Mouse (Mus musculus): ENCODE data around the gene Plcxd1.
"Not testable (repeated sequence)": the region's sequence is repeated elsewhere in the genome, so short reads cannot be mapped to it uniquely, and the experiment has no call there.

Gene Plcxd1

DNA sequence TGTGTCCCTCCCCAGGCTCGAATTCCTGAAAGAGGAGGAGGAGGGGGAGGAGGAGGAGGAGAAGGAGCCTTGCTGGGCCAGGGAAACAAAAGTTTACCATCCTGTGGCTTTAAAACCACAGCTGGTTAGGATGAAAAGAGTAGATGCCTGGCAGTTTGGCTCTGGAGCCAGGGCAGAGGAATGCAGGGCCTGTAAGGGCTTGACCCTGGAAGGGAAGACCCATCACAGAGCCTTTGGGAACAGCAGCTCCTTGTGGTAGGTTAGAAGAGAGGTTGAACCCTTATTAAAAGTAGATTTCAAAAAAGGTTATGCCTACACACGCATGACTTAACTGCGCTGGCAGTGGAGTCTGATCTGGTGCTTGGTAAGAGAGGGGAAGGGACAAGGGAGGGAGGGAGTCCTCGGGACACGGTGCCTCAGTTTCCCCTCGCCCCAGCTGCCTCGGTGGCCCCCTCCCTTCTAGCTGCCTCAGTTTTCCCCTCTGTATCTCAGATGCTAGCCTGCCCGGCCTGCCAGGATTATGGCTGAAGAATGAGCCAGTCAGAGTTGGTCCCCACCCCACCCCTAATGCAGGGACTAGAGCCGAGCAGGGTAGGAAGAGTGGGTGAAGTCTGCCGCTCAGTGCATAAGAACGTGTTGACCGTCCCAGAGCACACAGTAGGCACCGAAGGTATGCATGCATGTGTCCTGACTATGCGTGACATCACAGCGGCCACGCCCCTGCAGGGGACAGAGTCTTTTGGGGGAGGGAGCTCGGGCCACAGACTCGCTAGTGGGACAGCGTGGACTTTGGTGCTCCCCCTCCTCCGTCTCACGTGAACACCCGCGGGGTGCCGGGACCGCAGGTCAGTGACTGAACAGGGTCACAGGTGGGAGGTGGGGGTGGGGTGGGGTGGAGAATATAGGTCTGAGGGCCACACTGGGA lies at the start of gene Plcxd1:
Gene Plcxd1, plus strand, starts transcription at position 314 of the 925 bp plus-strand sequence.
- no peak for DNase-seq (ENCODE audit: low spot score)

DNA sequence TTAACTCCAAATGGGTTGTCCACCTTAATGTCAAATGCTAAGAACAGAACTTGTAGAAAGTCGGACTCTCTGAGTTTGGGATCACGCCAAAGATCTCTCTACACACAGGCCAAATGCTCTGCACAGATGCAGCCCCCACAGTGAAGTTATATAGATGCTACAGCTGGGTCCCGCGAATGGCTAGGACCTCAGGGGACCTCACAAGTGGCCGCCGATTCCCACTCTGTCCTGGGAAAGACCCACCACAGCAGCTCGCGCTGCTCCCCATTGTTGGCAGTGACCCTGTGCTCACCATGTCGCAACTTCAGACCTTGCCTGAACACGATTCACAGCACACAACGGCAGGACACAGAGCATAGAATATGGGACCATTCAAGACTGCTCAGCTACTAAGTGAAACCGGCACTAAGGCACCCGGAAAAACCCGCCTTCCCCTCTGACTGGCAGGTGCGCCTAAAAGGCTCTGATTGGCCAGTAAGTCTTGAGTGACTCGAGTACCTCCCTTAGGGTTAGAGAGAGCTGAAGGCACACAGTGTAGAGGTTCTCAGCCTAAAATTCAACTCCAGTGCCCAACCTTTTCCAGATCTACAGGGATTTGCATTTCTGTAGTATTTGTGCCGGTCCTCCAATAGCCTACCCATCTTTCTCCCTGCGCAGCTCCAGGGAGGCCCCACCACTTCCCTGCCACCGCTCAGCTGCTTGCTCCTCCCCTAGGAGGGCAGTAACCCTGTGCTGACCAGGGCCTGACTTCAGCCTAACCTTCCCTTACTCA lies 41.9 kb upstream of the Plcxd1 start:
- DNase-seq (ENCODE audit: low spot score), result peak; percentile 87

- not testable (repeated sequence) for DNase-seq (ENCODE audit: low spot score)
Measured at GRCm38 (mm10) chr5:110072413-110072812, 27.4 kb upstream of the Plcxd1 start, which contains the start of gene Gm17655. Gene Gm17655 (minus strand): TSS chr5:110072513.

DNA sequence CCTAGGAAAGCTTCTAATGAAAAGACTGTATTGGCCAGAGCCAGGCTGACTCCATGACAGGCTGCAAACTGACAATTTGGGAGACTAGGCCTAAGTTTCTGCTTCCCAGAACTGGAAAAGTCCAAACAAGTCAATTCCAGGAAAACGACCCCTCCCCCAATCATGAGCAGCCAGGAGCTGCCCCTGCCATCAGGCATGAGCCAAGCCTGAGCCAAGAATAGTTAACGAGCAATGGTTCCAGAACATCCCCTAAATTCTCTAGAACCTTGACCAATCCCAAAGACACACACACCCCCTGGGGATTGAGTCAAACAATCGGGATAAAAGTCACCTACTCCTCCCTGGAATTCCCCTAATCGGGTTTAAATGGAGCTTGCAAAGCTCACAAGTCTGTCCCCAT lies 16.8 kb upstream of the Plcxd1 start:
- no peak for DNase-seq (ENCODE audit: low spot score)

- DNase-seq (ENCODE audit: low spot score), result no peak
Measured at GRCm38 (mm10) chr5:110086161-110086866, 13.5 kb upstream of the Plcxd1 start.

- no peak for DNase-seq (ENCODE audit: low spot score)
Measured at GRCm38 (mm10) chr5:110091546-110091945, 8.2 kb upstream of the Plcxd1 start.

DNA sequence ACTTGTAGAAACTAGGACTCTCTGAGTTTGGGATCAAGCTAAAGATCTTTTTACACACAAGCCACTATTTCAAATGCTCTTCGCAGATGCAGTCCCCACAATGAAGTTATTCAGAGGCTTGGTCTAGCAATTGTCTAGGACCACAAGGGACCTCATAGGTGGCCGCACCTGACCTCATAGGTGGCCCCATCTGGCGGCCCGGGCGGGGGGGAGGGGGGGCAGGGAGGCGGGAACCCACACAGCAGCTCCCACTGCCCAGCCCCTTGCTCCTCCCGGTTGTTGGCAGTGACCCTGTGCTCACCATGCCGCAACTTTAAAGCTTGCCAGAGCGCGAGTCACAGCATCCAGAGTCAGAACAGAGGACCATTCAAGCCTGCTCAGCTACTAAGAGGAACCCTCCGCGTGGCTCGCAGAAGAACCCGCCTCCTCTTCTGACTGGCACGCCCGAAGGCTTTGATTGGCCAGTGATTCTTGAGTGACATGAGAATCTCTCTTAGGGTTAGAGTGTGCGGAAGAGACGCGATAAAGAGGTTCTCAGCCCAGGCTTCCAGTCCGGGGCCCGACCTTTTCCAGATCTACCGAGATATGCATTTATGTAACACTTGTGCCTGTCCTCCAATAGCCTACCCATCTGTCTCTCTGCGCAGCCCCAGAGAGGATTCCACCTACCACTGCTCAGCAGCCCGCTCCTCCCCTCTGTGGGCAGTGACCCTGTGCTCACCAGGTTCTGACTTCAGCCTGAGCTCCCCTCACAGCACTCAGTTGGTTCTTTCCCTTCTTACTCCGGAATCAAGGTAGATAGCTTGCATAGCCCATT lies 5.5 kb upstream of the Plcxd1 start, which contains the start of gene Gm35315:
Gene Gm35315, minus strand, starts transcription at position 391 of the 817 bp plus-strand sequence.
- peak; percentile 88 for DNase-seq (ENCODE audit: low spot score)

DNA sequence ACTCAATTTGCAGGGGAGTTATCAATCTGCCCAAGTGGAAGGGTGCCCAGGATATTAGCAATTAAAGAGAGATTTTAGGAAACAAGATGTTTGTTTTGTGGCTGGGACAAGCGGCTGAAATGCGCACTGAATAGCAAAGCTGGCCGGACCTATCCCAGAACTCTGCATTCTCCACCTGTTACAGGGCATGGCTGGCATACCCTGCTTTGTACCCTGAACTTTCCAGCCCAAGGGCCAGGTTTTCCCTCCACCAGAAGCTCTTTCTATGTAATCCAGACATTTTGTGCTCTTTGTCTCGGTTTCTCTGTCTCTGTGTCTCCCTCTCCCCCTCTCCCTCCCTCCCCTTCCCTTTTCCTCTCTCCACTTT lies 4.9 kb upstream of the Plcxd1 start:
- DNase-seq (ENCODE audit: low spot score), result no peak

DNA sequence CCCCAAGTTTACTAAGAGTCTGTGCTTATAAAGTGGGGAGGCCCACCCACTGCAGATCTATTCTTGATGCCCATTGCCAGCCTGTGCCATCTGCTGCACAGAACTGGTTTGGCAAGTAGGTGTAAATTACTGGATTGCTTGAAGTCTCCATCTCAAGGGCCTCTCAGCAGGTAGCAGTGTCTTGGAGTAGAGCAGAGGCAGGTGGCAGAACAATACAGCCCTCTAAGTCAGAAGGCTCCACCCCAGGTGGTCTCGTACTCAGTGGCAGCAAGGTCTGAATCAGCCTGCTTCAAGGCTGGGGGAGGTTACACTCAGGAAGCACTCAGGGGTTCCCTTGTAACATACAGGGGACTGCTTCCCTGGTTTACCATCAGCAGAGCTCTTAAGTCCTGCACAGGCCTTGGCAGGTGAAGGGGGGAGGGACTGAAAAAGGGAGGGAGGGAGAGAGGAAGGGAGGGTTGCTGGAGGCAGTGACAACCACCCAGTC lies 735 bp upstream of the Plcxd1 start:
- no peak for DNase-seq (ENCODE audit: low spot score)

GRCm38 (mm10) chr5:110100921-110101631 lies 1.3 kb downstream of the Plcxd1 start:
- peak; percentile 11 for DNase-seq (ENCODE audit: low spot score)

DNA sequence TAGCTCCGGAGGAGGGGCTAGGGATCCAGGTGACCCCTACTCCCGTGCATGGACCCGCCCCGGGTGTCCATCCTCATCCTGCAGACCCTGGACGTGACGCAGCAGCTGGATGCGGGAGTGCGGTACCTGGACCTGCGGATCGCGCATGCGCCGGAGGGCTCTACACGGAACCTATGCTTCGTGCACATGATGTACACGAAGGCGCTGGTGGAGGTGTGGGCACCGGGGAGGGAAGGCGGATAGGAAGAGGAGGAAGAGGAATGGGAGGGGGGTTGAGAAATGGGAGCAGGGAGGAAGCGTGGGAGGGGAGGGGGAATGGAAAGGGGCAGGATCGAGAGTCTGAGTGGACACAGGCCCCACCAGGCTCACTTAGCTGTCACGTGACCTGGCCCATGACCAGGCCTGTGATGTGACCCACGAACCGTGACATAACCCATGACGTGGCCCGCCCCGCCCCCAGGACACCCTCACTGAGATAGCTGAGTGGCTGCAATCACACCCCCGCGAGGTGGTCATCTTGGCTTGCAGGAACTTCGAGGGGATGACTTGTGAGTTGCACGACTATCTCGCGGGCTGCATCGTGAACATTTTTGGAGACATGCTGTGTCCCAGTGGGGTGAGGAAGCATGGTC lies 2.1 kb downstream of the Plcxd1 start:
- peak; percentile 25 for DNase-seq (ENCODE audit: low spot score)

GRCm38 (mm10) chr5:110102429-110102828 lies 2.7 kb downstream of the Plcxd1 start:
- no peak for DNase-seq (ENCODE audit: low spot score)

- DNase-seq (ENCODE audit: low spot score), result no peak
Measured at GRCm38 (mm10) chr5:110102853-110103625, 3.3 kb downstream of the Plcxd1 start.

DNA sequence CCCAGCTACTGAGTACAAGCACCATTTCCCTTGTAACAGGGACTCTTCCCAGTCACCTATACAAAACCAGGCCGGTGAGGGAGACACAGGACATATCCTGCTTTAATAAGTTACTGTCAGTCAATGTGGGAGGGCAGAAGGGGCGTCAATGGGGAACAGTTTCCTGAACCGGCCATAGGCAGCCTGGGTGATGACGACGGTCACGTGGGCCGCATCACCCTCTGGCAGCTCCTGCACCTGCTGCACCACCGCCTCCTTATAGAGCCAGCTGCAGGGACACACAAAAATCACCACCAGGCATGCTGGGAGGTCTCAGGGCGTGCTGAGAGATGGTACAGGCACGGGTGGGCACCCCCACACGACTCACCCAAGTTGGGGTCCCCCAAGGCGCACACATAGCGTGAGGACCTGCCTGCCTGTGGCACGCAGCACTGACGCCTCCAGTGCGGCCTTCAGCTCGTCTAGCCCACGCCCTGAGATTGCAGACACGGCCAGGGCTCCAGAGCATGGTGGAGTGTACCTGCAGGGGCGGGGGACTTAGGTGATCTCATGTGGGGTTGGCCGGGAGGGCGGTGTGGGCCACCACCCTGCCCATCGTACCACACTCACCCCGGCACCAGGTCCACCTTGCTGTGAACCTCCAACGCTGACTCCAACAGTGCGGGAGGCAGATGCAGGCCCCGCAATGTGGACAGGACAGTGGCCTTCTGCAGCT lies 4.3 kb downstream of the Plcxd1 start:
- no peak for DNase-seq (ENCODE audit: low spot score)

DNA sequence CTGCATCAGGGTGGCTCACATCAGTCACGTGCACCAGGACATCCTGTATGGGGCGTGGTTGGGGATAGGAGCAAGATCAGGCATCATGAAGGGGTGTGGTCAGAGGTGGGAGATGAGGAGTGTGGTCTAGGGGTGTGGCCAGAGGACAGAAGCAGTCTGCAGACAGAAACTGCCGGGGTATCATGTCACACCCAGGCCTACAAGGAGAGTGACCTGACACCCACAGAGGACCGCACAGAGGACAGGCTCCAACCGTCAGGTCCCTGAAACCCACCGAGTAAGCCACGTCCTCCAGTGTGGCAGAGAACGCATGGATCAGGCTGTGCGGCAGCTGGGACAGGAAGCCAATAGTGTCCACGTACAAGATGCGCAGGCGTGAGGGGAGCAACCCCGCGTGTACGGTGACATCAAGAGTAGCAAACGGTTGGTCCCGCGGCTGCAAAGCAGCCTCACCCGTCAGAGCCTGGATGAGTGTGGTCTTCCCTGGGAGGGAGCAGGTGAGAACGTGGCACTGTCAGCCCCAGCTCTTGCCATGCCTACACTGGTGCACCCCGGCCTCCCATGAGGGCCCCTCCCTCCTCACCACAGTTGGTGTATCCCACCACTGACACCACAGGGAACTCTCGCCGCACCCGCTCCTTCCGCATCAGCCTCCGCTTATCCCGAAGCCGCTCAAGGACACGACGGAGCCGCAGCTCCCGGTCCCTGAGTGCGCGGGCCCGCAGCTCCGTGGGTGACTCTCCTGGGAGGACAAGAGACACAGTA lies 5.0 kb downstream of the Plcxd1 start:
- DNase-seq (ENCODE audit: low spot score), result no peak

DNA sequence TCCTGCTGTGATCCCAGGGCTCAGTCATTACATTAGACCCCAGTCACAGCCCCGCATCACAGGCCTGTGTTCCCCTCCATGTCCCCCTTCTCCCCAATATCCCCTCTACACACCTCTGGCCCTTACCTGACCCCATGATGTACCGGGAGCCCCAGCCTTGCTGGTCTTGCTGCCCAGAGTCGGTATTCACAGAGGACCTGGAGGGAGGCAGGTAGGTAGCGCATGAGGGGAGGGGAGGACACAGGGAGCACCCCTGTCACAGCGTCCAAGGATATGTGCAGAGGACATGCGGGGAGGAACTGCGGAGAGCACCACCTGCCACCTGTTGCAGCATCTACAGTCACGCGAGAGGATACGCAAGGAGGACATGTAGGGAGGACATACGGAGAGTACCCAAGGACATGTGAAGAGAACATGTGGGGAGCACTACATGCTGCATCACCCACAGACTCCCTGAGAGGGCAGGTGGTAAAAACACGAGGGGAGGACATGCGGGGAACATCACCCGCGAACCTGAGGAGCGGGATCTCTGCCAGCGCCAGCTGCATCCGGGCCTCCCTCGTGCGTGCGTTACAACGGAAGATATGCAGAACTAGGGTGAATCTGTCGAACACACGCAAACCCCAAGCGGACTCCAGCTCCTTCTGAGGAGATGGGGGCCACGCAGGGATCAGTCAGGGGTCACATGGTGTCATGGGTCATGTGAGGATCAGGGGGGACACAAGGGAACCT lies 6.5 kb downstream of the Plcxd1 start:
- no peak for DNase-seq (ENCODE audit: low spot score)

- DNase-seq (ENCODE audit: low spot score), result no peak
Measured at GRCm38 (mm10) chr5:110106901-110107564, 7.3 kb downstream of the Plcxd1 start.
